Mouse (Mus musculus): ENCODE data around the gene Esd.

Esd gene

GRCm38 (mm10) chr14:74794931-74795330 lies 62.8 kb downstream of the Esd start:
- DNase-seq (ENCODE audit: low spot score in 2 of 2), result no peak

GRCm38 (mm10) chr14:74797386-74798062 lies 65.4 kb downstream of the Esd start:
- DNase-seq (ENCODE audit: low spot score in 2 of 2), result no peak

GRCm38 (mm10) chr14:74798063-74798890 lies 66.2 kb downstream of the Esd start:
- no peak for DNase-seq (ENCODE audit: low spot score in 2 of 2)
